Mouse (Mus musculus) macrophage (primary cell): Measurements from ENCODE around the gene 1810013L24Rik. TPM values are rescaled to one million over a fixed set of nuclear protein-coding genes. Genes with fewer than 3 reads are reported as not detected.
A peak's percentile ranks its signal among the peaks of the same experiment; 100 is the strongest.
"Not testable (repeated sequence)": the region's sequence is repeated elsewhere in the genome, so short reads cannot be mapped to it uniquely, and the experiment has no call there.

Experiments
- H3K27ac ChIP-seq: fragments of 350-480 bp; formaldehyde crosslinking; 2 replicates; pipeline ENCODE4 v1.9.0; 2021
- H3K36me3 ChIP-seq: fragments of 350-480 bp; formaldehyde crosslinking; 2 replicates; pipeline ENCODE4 v1.9.0; 2021; ENCODE audit errors: inconsistent target
- H3K4me3 ChIP-seq: fragments of 350-480 bp; formaldehyde crosslinking; 2 replicates; pipeline ENCODE4 v1.9.0; 2021; ENCODE audit errors: inconsistent target
- H3K79me2 ChIP-seq: fragments of 350-480 bp; formaldehyde crosslinking; 2 replicates; pipeline ENCODE4 v1.9.0; 2021; ENCODE audit errors: inconsistent target
- WGBS: methylation state at CpG from one replicate; pipeline ENCODE4 v1.1.7; 2026; ENCODE audit warnings: inconsistent platforms; ENCODE audit not compliant: missing documents; 5-methylcytosine and 5-hydroxymethylcytosine counted together
- polyA plus RNA-seq: library from polyadenylated mRNA; stranded (reverse); fragments of 250-400 nt; gene quantifications from 3 replicates; pipeline ENCODE4 v1.2.4, GENCODE M21; 2018; ENCODE audit warnings: inconsistent platforms

Gene 1810013L24Rik
- polyA plus RNA-seq, 1 experiment from 2014 or later: 33.2 TPM

- H3K27ac ChIP-seq: no peak overlapping the region
- WGBS: 90% methylated on average over 1 of the region's 1 CpGs
Observed at GRCm38 (mm10) chr16:8849929-8850328, 20.0 kb downstream of the 1810013L24Rik start.

GRCm38 (mm10) chr16:8855143-8855542 is 25.2 kb downstream of the 1810013L24Rik start:
- Histone ChIP-seq H3K4me3 (no peak overlapping the region), H3K79me2 (peaks cover 96% of the 10 kb centered on the region), H3K36me3 (peaks cover 57% of the 10 kb centered on the region), H3K27ac (no peak overlapping the region)
- 96% methylated on average over 2 of the region's 2 CpGs for WGBS

More at GRCm38 (mm10) chr16:8849929-8850328, 20.0 kb downstream of the 1810013L24Rik start:
- Histone ChIP-seq H3K4me3 (no peak overlapping the region), H3K79me2 (peaks cover 100% of the 10 kb centered on the region), H3K36me3 (peaks cover 23% of the 10 kb centered on the region; the same call in 1 of the 2 replicates)

- H3K4me3 ChIP-seq: no peak overlapping the region
- H3K36me3 ChIP-seq: peaks cover 54% of the 10 kb centered on the region
- peaks cover 79% of the 10 kb centered on the region for H3K79me2 ChIP-seq
- 94% methylated on average over 2 of the region's 2 CpGs for WGBS
- H3K27ac ChIP-seq: no peak overlapping the region
Observed at GRCm38 (mm10) chr16:8856820-8857219, 26.9 kb downstream of the 1810013L24Rik start.

GRCm38 (mm10) chr16:8862336-8862987 is 32.6 kb downstream of the 1810013L24Rik start:
- peaks cover 22% of the 10 kb centered on the region; the same call in 1 of the 2 replicates for H3K79me2 ChIP-seq
- 32% methylated on average over 5 of the region's 5 CpGs for WGBS
- no peak overlapping the region for H3K4me3 ChIP-seq
- H3K27ac ChIP-seq: peak overlapping the region; percentile 41
- H3K36me3 ChIP-seq: peaks cover 20% of the 10 kb centered on the region; the same call in 1 of the 2 replicates

GRCm38 (mm10) chr16:8864223-8864631 is 34.3 kb downstream of the 1810013L24Rik start:
- Histone ChIP-seq H3K36me3 (0 out of 2 replicates have a peak, but pooled peaks cover 5% of the 10 kb centered on the region), H3K79me2 (peaks cover 5% of the 10 kb centered on the region; the same call in 1 of the 2 replicates), H3K27ac (no peak overlapping the region; the same call in 1 of the 2 replicates), H3K4me3 (no peak overlapping the region)
- 20% methylated on average over 4 of the region's 4 CpGs for WGBS

- Histone ChIP-seq H3K27ac (no peak overlapping the region), H3K79me2 (no peaks in the 10 kb centered on the region), H3K36me3 (no peaks in the 10 kb centered on the region), H3K4me3 (no peak overlapping the region)
- 85% methylated on average over 5 of the region's 5 CpGs for whole genome bisulfite sequencing
Observed at GRCm38 (mm10) chr16:8867406-8867955, 37.6 kb downstream of the 1810013L24Rik start.

- 100% methylated on average over 3 of the region's 3 CpGs for WGBS
Observed at GRCm38 (mm10) chr16:8868506-8868905, 38.6 kb downstream of the 1810013L24Rik start.

GRCm38 (mm10) chr16:8869715-8870114 is 39.8 kb downstream of the 1810013L24Rik start:
- H3K27ac ChIP-seq: no peak overlapping the region
- H3K4me3 ChIP-seq: no peak overlapping the region
- no peaks in the 10 kb centered on the region for H3K36me3 ChIP-seq
- WGBS: 0% methylated on average over 1 of the region's 2 CpGs
- no peaks in the 10 kb centered on the region for H3K79me2 ChIP-seq

More at GRCm38 (mm10) chr16:8868506-8868905, 38.6 kb downstream of the 1810013L24Rik start:
- no peak overlapping the region for H3K27ac ChIP-seq
- H3K4me3 ChIP-seq: no peak overlapping the region
- no peaks in the 10 kb centered on the region for H3K36me3 ChIP-seq
- H3K79me2 ChIP-seq: no peaks in the 10 kb centered on the region

- no peaks in the 10 kb centered on the region for H3K79me2 ChIP-seq
- WGBS: 90% methylated on average over 6 of the region's 6 CpGs
- no peak overlapping the region for H3K4me3 ChIP-seq
- no peaks in the 10 kb centered on the region for H3K36me3 ChIP-seq
- H3K27ac ChIP-seq: no peak overlapping the region
Observed at GRCm38 (mm10) chr16:8871376-8871775, 41.5 kb downstream of the 1810013L24Rik start.

- Histone ChIP-seq H3K4me3 (no peak overlapping the region), H3K79me2 (no peaks in the 10 kb centered on the region), H3K36me3 (no peaks in the 10 kb centered on the region), H3K27ac (no peak overlapping the region)
- whole genome bisulfite sequencing: 80% methylated on average over 5 of the region's 5 CpGs
Observed at GRCm38 (mm10) chr16:8872019-8872418, 42.1 kb downstream of the 1810013L24Rik start.

GRCm38 (mm10) chr16:8872486-8872885 is 42.6 kb downstream of the 1810013L24Rik start:
- H3K36me3 ChIP-seq: no peaks in the 10 kb centered on the region
- H3K4me3 ChIP-seq: no peak overlapping the region
- no peaks in the 10 kb centered on the region for H3K79me2 ChIP-seq
- WGBS: 81% methylated on average over 3 of the region's 3 CpGs
- H3K27ac ChIP-seq: no peak overlapping the region

- Histone ChIP-seq H3K4me3 (no peak overlapping the region), H3K79me2 (no peaks in the 10 kb centered on the region), H3K27ac (no peak overlapping the region), H3K36me3 (no peaks in the 10 kb centered on the region)
- WGBS: 85% methylated on average over 5 of the region's 5 CpGs
Observed at GRCm38 (mm10) chr16:8880076-8880475, 50.2 kb downstream of the 1810013L24Rik start.

GRCm38 (mm10) chr16:8883674-8884241 is 53.9 kb downstream of the 1810013L24Rik start:
- H3K36me3 ChIP-seq: no peaks in the 10 kb centered on the region
- peak overlapping the region; percentile 11; the same call in 1 of the 2 replicates for H3K4me3 ChIP-seq
- no peaks in the 10 kb centered on the region for H3K79me2 ChIP-seq
- no peak overlapping the region for H3K27ac ChIP-seq
- 38% methylated on average over 11 of the region's 11 CpGs for WGBS

- not testable (repeated sequence) for H3K79me2 ChIP-seq, H3K27ac ChIP-seq, H3K36me3 ChIP-seq, H3K4me3 ChIP-seq
- WGBS: 62% methylated on average over 3 of the region's 4 CpGs
Observed at GRCm38 (mm10) chr16:8894214-8894613, 64.3 kb downstream of the 1810013L24Rik start.

GRCm38 (mm10) chr16:8895301-8895700 is 65.4 kb downstream of the 1810013L24Rik start:
- 92% methylated on average over 4 of the region's 4 CpGs for WGBS
- Histone ChIP-seq H3K4me3 (no peak overlapping the region), H3K27ac (no peak overlapping the region), H3K36me3 (no peaks in the 10 kb centered on the region), H3K79me2 (no peaks in the 10 kb centered on the region)
